Mouse (Mus musculus) C2C12 (cell line): ENCODE data around the gene Ktn1. TPM values are rescaled to one million over a fixed set of nuclear protein-coding genes. Genes with fewer than 3 reads are reported as not detected.

Source experiments
- H3K27me3 ChIP-seq: one replicate; pipeline ENCODE4 v1.6.1; 2011; ENCODE audit not compliant: control insufficient read depth, insufficient read depth, insufficient read length
- H3K36me3 ChIP-seq: one replicate; pipeline ENCODE4 v1.6.1; 2011; ENCODE audit not compliant: control insufficient read depth, insufficient read depth
- H3K4me3 ChIP-seq: one replicate; pipeline ENCODE4 v1.5.1; 2011; ENCODE audit warnings: mild to moderate bottlenecking, control low read depth; ENCODE audit not compliant: poor library complexity, insufficient read depth, severe bottlenecking
- H3K79me2 ChIP-seq: one replicate; pipeline ENCODE4 v1.6.1; 2011; ENCODE audit not compliant: control insufficient read depth, insufficient read depth
- H3K79me3 ChIP-seq: one replicate; pipeline ENCODE4 v1.6.1; 2011; ENCODE audit warnings: low read depth, control low read depth
- H3ac ChIP-seq: one replicate; pipeline ENCODE3; 2011; ENCODE audit warnings: low read depth; ENCODE audit not compliant: control insufficient read depth, insufficient read length
- CEBPB ChIP-seq: IDR thresholded peaks from one replicate; pipeline ENCODE4 v1.6.1; 2011; ENCODE audit warnings: low read depth, mild to moderate bottlenecking, control low read depth, moderate library complexity
- CTCF ChIP-seq: IDR thresholded peaks from one replicate; pipeline ENCODE4 v1.5.1; 2011; ENCODE audit not compliant: control insufficient read depth, insufficient read depth, insufficient read length
- FOSL1 ChIP-seq: IDR thresholded peaks from one replicate; pipeline ENCODE4 v1.8.0; 2011; ENCODE audit warnings: mild to moderate bottlenecking, low read length; ENCODE audit not compliant: poor library complexity, insufficient read depth, severe bottlenecking
- MAX ChIP-seq: IDR thresholded peaks from one replicate; pipeline ENCODE4 v1.6.1; 2011; ENCODE audit warnings: mild to moderate bottlenecking, control low read depth
- MYOD1 ChIP-seq: IDR thresholded peaks from one replicate; pipeline ENCODE4 v1.6.1; 2011; ENCODE audit warnings: low read depth; ENCODE audit not compliant: control insufficient read depth, insufficient read length
- MYOG ChIP-seq: IDR thresholded peaks from one replicate; pipeline ENCODE4 v1.6.1; 2011; ENCODE audit not compliant: control insufficient read depth, insufficient read length; ENCODE audit errors: extremely low read depth
- USF1 ChIP-seq: IDR thresholded peaks from one replicate; pipeline ENCODE4 v1.6.1; 2011; ENCODE audit warnings: low read depth, mild to moderate bottlenecking, control low read depth, moderate library complexity
- polyA plus RNA-seq: library from polyadenylated mRNA; unstranded; fragments of >200 nt; fragmentation: generic; extraction: Trizol; gene quantifications from one replicate; pipeline ENCODE4 v1.2.1, GENCODE M21; 2012; ENCODE audit warnings: missing spikeins

Gene Ktn1
- polyA plus RNA-seq, 1 experiment = 14.8 TPM

DNA sequence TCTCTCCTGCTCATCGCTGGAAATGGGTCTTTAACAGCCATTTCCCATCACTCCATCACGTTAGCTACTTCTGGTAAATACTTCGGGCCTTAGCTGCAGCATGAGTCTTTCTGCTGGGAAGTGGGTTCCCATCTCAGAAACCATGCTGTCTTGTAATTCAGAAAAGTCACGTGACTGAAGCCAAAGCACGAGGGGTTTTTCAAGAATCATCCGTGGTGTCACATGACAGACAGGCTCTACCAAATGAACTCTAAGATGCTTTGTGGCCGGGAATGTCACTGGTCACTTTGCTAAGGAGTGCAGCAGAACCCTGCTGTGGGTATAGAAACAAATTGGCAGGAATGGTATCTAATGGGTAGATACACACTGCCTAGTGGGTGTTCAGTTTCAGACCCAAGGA, 2.6 kb upstream of the Ktn1 start:
- H3K79me3 ChIP-seq = peaks cover 12% of the 10 kb centered on the region
- H3K36me3 ChIP-seq = no peaks in the 10 kb centered on the region
- TF ChIP-seq USF1 (peak; percentile 56), MYOG (no peak), MAX (no peak), CEBPB (no peak), CTCF (no peak), MYOD1 (no peak), FOSL1 (no peak)
- H3K79me2 ChIP-seq = peaks cover 15% of the 10 kb centered on the region
- H3ac ChIP-seq = no peak overlapping the region
- H3K27me3 ChIP-seq = no peaks in the 10 kb centered on the region
- H3K4me3 ChIP-seq = no peak overlapping the region

DNA sequence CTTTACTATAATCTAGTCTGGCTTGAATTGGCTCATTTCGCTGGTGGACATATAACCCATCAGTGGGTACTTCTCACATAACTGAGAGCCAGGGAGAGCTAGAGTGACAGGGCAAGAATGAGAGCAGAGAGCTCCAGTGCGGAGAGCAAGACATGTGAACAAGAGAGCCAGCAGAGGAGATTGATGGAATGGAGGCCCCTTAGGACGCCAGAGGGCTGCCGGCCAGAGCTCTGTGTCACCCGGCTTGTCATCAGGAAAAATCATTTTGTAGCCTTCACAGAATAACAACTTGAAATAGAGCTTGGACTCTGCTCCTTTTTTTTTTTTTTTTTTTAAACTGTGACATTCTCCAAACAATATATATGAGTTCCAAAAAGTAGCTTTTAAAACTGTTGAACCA, 2.0 kb upstream of the Ktn1 start:
- TF ChIP-seq FOSL1 = no peak
- TF ChIP-seq MYOG = no peak
- no peak for TF ChIP-seq CTCF
- no peak for TF ChIP-seq MAX

DNA sequence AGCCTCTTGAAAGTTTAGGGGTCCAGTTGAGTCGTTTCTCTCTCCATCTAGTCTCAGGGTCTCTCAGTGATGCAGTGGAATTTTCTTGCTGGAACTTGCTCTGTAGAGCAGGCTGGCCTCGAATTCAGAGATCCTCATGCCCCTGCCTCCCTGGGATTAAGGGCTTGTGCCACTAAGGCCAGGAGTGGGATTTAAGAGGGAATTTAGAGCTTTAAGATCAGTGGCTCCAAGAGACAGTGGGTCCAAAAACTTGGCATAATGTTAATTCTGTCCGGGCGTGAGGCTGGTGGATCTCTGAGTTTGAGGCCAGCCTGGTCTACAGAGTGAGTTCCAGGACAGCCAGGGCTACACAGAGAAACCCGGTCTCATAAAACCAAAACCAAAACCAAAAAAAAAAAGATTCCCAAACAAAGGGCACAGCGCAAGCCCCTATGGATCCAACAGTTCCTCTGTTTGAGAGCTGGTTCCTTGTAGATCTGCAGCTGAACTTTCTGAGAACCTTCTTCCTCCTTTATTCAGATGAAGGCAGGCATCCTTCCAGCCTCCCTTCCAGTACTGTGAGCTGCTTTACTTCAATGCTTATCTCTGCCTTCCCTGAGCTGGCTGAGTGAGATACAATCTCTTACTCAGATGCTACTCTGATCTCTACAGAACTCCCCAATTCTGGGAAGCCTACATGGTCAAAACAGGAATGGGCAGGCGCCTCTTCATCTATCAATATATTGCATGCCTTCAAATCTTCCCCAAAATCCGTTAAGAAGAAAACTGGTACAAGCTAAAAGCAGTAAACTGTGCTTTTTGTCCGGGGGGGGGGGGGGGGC, 1.3 kb upstream of the Ktn1 start:
- Histone ChIP-seq H3ac (no peak overlapping the region), H3K79me2 (peaks cover 27% of the 10 kb centered on the region), H3K36me3 (peaks cover 8% of the 10 kb centered on the region), H3K27me3 (no peaks in the 10 kb centered on the region), H3K4me3 (no peak overlapping the region), H3K79me3 (peaks cover 24% of the 10 kb centered on the region)
- TF ChIP-seq FOSL1 = no peak
- no peak for TF ChIP-seq MYOG
- no peak for TF ChIP-seq USF1
- no peak for TF ChIP-seq MAX
- no peak for TF ChIP-seq CEBPB
- no peak for TF ChIP-seq CTCF
- no peak for TF ChIP-seq MYOD1

More for the DNA sequence above, 2.0 kb upstream of the Ktn1 start:
- H3K27me3 ChIP-seq = no peaks in the 10 kb centered on the region
- peaks cover 18% of the 10 kb centered on the region for H3K79me3 ChIP-seq
- peaks cover 1% of the 10 kb centered on the region for H3K36me3 ChIP-seq
- H3ac ChIP-seq = no peak overlapping the region
- H3K4me3 ChIP-seq = no peak overlapping the region
- peaks cover 21% of the 10 kb centered on the region for H3K79me2 ChIP-seq

DNA sequence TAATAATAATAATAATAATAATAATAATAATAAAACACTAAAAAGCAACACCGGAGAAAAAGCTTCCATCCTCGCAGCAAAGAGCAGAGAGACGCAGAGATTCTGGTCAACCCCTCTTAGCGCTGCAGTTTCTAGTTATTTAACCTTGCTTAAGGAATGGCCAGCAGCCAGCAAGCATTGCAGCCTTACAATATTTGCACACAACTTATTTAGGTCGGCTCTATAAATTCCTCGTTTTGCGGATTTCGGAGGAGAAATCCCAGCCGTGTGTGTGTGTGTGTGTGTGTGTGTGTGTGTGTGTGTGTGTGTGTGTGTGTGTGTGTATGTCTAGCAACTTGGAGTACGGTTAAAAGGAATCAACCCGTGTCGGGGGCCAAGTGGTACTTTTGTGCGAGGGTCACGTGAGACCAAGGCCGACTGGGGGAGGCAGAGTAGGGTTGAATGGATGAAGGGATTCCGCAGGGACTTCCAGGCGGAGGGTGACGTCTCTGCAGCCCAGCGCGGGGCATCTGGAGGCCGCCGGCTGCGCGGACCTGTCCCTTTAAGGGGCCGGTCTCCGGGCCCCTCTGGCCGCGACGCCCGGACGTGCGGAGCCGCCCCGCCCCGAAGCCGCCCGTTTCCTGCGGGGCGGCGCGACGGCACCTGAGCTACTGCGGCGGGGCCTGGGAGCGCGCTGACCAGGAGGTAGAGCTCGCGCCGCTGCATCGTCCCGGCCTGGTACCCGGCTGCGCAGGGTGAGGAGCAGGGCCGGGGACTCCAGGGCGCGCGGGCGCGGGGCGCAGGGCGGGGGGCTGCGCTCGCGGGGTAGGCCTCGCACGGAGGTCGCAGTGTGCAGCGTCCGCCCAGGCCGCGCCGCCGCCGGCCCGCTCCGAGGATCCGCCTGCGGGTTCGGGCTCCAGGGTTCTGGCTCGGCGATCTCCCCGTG, 720 bp downstream of the Ktn1 start:
- peaks cover 37% of the 10 kb centered on the region for H3K79me3 ChIP-seq
- TF ChIP-seq USF1 (peak; percentile 60), FOSL1 (no peak)
- peak overlapping the region; percentile 69 for H3ac ChIP-seq
- H3K36me3 ChIP-seq = peaks cover 19% of the 10 kb centered on the region
- H3K4me3 ChIP-seq = peak overlapping the region; percentile 91
- no peaks in the 10 kb centered on the region for H3K27me3 ChIP-seq
- H3K79me2 ChIP-seq = peaks cover 45% of the 10 kb centered on the region

DNA sequence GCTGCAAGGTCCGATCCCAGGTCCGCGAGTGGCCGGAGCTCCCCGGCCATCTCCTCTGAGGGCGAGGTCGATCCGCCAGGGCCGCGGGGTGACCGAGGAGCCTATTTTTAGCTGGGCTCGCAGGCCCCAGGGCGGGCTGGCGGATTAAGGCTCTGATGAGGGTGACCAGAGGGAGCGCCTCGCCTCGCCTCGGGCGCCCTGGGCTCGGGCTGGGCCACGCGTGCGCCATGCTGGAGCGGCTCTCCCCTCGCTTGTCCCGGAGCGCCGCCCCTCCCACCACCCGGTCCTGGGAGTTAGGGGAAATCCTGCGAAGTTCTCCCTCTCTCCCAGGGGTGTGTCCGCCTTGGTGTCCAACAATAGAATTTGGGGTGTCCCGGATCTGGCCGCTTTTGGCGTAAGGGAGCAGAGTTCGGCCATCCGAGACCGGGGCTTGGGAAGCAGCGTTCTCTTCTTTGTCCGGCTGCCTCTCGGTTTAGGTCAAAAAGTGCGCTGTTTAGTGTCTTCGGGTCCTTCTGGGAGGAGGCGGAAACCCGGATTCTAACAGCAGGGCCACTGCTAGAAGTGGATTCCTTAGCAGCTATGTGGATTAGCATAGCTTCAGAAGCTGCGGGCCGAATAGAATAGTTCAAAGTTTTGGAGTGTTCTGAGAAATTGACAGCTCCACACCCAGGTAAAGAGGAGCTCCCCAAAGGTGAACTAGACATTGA, 1.5 kb downstream of the Ktn1 start:
- Histone ChIP-seq H3K36me3 (peaks cover 23% of the 10 kb centered on the region), H3K79me3 (peaks cover 41% of the 10 kb centered on the region), H3K79me2 (peaks cover 50% of the 10 kb centered on the region), H3ac (peak overlapping the region; percentile 60), H3K4me3 (peak overlapping the region; percentile 91), H3K27me3 (no peaks in the 10 kb centered on the region)
- TF ChIP-seq MAX (peak; percentile 25), MYOD1 (no peak), MYOG (no peak), USF1 (no peak)
